In genomic region chr4:135166413-135167225, GRCm38 (mm10) we compare ENCODE assay signal across 8 mouse cellular contexts. TPM values are rescaled to one million over a fixed set of nuclear protein-coding genes. Genes with fewer than 3 reads are reported as not detected.
A peak's percentile ranks its signal among the peaks of the same experiment; 100 is the strongest.
DNase-seq lines count a peak whose midpoint lies in the region; ATAC-seq and TF ChIP-seq lines count a peak whose summit lies in the region.

No protein-coding gene starts in this region.

- H3K27ac ChIP-seq in heart, embryonic 12.5 days (ENCODE audit: poor library complexity, severe bottlenecking) = no peak overlapping the region
- H3K27ac ChIP-seq in liver, postnatal 0 days (ENCODE audit: low read depth) = no peak overlapping the region

- H3K9ac ChIP-seq in heart, embryonic 12.5 days = peak overlapping the region; percentile 55
- no peak overlapping the region for H3K9ac ChIP-seq in liver, postnatal 0 days (replicated peaks)

- H3K9me3 ChIP-seq in heart, embryonic 12.5 days (replicated peaks) = no peaks in the 10 kb centered on the region
- H3K9me3 ChIP-seq in liver, postnatal 0 days (ENCODE audit: low read length) = no peaks in the 10 kb centered on the region

- peak overlapping the region; percentile 11; the same call in 1 of the 2 replicates for H3K4me3 ChIP-seq in heart, embryonic 12.5 days
- H3K4me3 ChIP-seq in liver, postnatal 0 days (ENCODE audit: low read depth, low read length) = no peak overlapping the region

- peak overlapping the region; percentile 59 for H3K4me2 ChIP-seq in heart, embryonic 12.5 days
- H3K4me2 ChIP-seq in liver, postnatal 0 days (ENCODE audit: low read depth, low read length) = no peak overlapping the region

- no peak for DNase-seq in heart, postnatal 25 days (ENCODE audit: low spot score)
- DNase-seq in NIH3T3 (ENCODE audit: low read depth) = peak; percentile 22
- DNase-seq in forelimb bud, embryonic 11.5 days (ENCODE audit: low read depth, low spot score) = peak; percentile 82
- DNase-seq in liver, postnatal 0 days = no peak
- DNase-seq in spleen, postnatal 36 days (ENCODE audit: low spot score in 2 of 2) = no peak
- no peak for DNase-seq in cerebellum, adult 18-20 months
- DNase-seq in thymus, adult 18-20 months = no peak

- H3K36me3 ChIP-seq in heart, embryonic 12.5 days = no peaks in the 10 kb centered on the region
- no peaks in the 10 kb centered on the region for H3K36me3 ChIP-seq in liver, postnatal 0 days (replicated peaks; ENCODE audit: insufficient read depth, low read length)

- no peak for TF ChIP-seq EP300 in liver, postnatal 0 days (IDR thresholded peaks at IDR 0.05; ENCODE audit: low read depth)

- ATAC-seq in heart, embryonic 12.5 days (ENCODE audit: insufficient number of reproducible peaks, low FRiP score) = peak; percentile 33
- ATAC-seq in liver, postnatal 0 days = peak; percentile 62

- no peak for TF ChIP-seq CTCF in liver, postnatal 0 days (IDR thresholded peaks at IDR 0.05; ENCODE audit: low read depth)

- H3K4me1 ChIP-seq in heart, embryonic 12.5 days (replicated peaks) = peaks cover 35% of the 10 kb centered on the region
- H3K4me1 ChIP-seq in liver, postnatal 0 days (ENCODE audit: insufficient read depth) = peaks cover 3% of the 10 kb centered on the region; the same call in 1 of the 2 replicates

- intact Hi-C loops in heart, postnatal 25 days (cut with DNase I) = no loop called here

- WGBS in heart, embryonic 12.5 days = 2% methylated on average over 22 of the region's 23 CpGs
- 46% methylated on average over 23 of the region's 23 CpGs for WGBS in liver, postnatal 0 days (ENCODE audit: insufficient replicate concordance)

- peaks cover 84% of the 10 kb centered on the region for H3K27me3 ChIP-seq in heart, embryonic 12.5 days (replicated peaks)
- H3K27me3 ChIP-seq in liver, postnatal 0 days (ENCODE audit: insufficient read depth, low read length) = peaks cover 27% of the 10 kb centered on the region

RNA-seq across cellular contexts. Expression of gene Runx3, which starts 46.2 kb away (rescaled TPM):
- polyA plus RNA-seq in heart, embryonic 12.5 days (2016; fragmentation: Nextera tagmentation; extraction: Ambion mirVana) = 0.04 and 0.06 TPM in 2 replicates
- under 1 TPM; 0.31 to 0.50 TPM for total RNA-seq in heart, postnatal 25 days (2021)
- 0.39 and 0.46 TPM in 2 replicates for polyA plus RNA-seq in liver, postnatal 0 days (2015; fragmentation: Nextera tagmentation; extraction: Ambion mirVana)

Comparison
In these comparisons a context has a peak if more than half of its experiments do, and no peak if none do; other contexts are left out.
1. DNase-seq: peak in NIH3T3 (single experiment) and forelimb bud, embryonic 11.5 days (single experiment); none in heart, postnatal 25 days (single experiment), liver, postnatal 0 days (single experiment), spleen, postnatal 36 days (0 of 2), cerebellum, adult 18-20 months (0 of 2) and thymus, adult 18-20 months (0 of 2).